Mouse (Mus musculus): Measurements from ENCODE around the gene Galnt13. TPM values are rescaled to one million over a fixed set of nuclear protein-coding genes. Genes with fewer than 3 reads are reported as not detected.

Gene Galnt13
- polyA plus RNA-seq, 1 experiment from 2014 or later, result 1.7 TPM

- WGBS, result 8% methylated on average over 2 of the region's 2 CpGs
- ATAC-seq (peak; percentile 86), DNase-seq (ENCODE audit: low spot score) (peak; percentile 69)
- Histone ChIP-seq H3K9ac (ENCODE audit: low read length) (no peak overlapping the region), H3K4me2 (ENCODE audit: low read length) (no peak overlapping the region), H3K36me3 (ENCODE audit: control insufficient read depth, insufficient read depth, low read length) (no peaks in the 10 kb centered on the region), H3K9me3 (replicated peaks; ENCODE audit: control insufficient read depth, low read length) (no peaks in the 10 kb centered on the region), H3K4me1 (ENCODE audit: control insufficient read depth, insufficient read depth, low read length) (0 out of 2 replicates have a peak, but pooled peaks cover 3% of the 10 kb centered on the region), H3K4me3 (ENCODE audit: low read depth, low read length) (no peak overlapping the region), H3K27ac (ENCODE audit: low read depth, low read length) (no peak overlapping the region), H3K27me3 (replicated peaks; ENCODE audit: control insufficient read depth, insufficient read depth, low read length) (no peaks in the 10 kb centered on the region)
Measured at GRCm38 (mm10) chr2:54813670-54814256, 377.6 kb downstream of the Galnt13 start.

- no peak for ATAC-seq
- 48% methylated on average over 1 of the region's 1 CpGs for WGBS
- no peak overlapping the region for H3K4me3 ChIP-seq (ENCODE audit: low read depth, low read length)
- no peaks in the 10 kb centered on the region for H3K9me3 ChIP-seq (replicated peaks; ENCODE audit: control insufficient read depth, low read length)
- no peaks in the 10 kb centered on the region for H3K4me1 ChIP-seq (ENCODE audit: control insufficient read depth, insufficient read depth, low read length)
- DNase-seq (ENCODE audit: low spot score), result no peak
- no peak overlapping the region for H3K27ac ChIP-seq (ENCODE audit: low read depth, low read length)
- no peak overlapping the region for H3K9ac ChIP-seq (ENCODE audit: low read length)
- no peak overlapping the region for H3K4me2 ChIP-seq (ENCODE audit: low read length)
- H3K27me3 ChIP-seq (replicated peaks; ENCODE audit: control insufficient read depth, insufficient read depth, low read length), result no peaks in the 10 kb centered on the region
- no peaks in the 10 kb centered on the region for H3K36me3 ChIP-seq (ENCODE audit: control insufficient read depth, insufficient read depth, low read length)
Measured at GRCm38 (mm10) chr2:54841245-54841644, 405.1 kb downstream of the Galnt13 start.

GRCm38 (mm10) chr2:54906282-54907060, 470.4 kb downstream of the Galnt13 start:
- H3K9ac ChIP-seq (ENCODE audit: low read length), result no peak overlapping the region

GRCm38 (mm10) chr2:54915088-54915670, 479.1 kb downstream of the Galnt13 start:
- H3K36me3 ChIP-seq (ENCODE audit: control insufficient read depth, insufficient read depth, low read length), result no peaks in the 10 kb centered on the region
- no peaks in the 10 kb centered on the region for H3K9me3 ChIP-seq (replicated peaks; ENCODE audit: control insufficient read depth, low read length)
- ATAC-seq (no peak), DNase-seq (ENCODE audit: low spot score) (no peak)
- no peak overlapping the region for H3K4me2 ChIP-seq (ENCODE audit: low read length)
- no peak overlapping the region for H3K4me3 ChIP-seq (ENCODE audit: low read depth, low read length)
- H3K27me3 ChIP-seq (replicated peaks; ENCODE audit: control insufficient read depth, insufficient read depth, low read length), result no peaks in the 10 kb centered on the region
- H3K9ac ChIP-seq (ENCODE audit: low read length), result no peak overlapping the region
- H3K27ac ChIP-seq (ENCODE audit: low read depth, low read length), result no peak overlapping the region
- H3K4me1 ChIP-seq (ENCODE audit: control insufficient read depth, insufficient read depth, low read length), result no peaks in the 10 kb centered on the region
- WGBS, result 92% methylated on average over 1 of the region's 1 CpGs

More at GRCm38 (mm10) chr2:54906282-54907060, 470.4 kb downstream of the Galnt13 start:
- 84% methylated on average over 7 of the region's 7 CpGs for WGBS
- Histone ChIP-seq H3K4me1 (ENCODE audit: control insufficient read depth, insufficient read depth, low read length) (no peaks in the 10 kb centered on the region), H3K4me3 (ENCODE audit: low read depth, low read length) (no peak overlapping the region), H3K36me3 (ENCODE audit: control insufficient read depth, insufficient read depth, low read length) (no peaks in the 10 kb centered on the region), H3K4me2 (ENCODE audit: low read length) (no peak overlapping the region), H3K9me3 (replicated peaks; ENCODE audit: control insufficient read depth, low read length) (no peaks in the 10 kb centered on the region), H3K27me3 (replicated peaks; ENCODE audit: control insufficient read depth, insufficient read depth, low read length) (no peaks in the 10 kb centered on the region), H3K27ac (ENCODE audit: low read depth, low read length) (no peak overlapping the region)
- ATAC-seq (no peak), DNase-seq (ENCODE audit: low spot score) (peak; percentile 16)

GRCm38 (mm10) chr2:54936369-54936768, 500.3 kb downstream of the Galnt13 start:
- ATAC-seq, result no peak
- DNase-seq (ENCODE audit: low spot score), result no peak
- Histone ChIP-seq H3K9me3 (replicated peaks; ENCODE audit: control insufficient read depth, low read length) (no peaks in the 10 kb centered on the region), H3K27ac (ENCODE audit: low read depth, low read length) (no peak overlapping the region), H3K4me2 (ENCODE audit: low read length) (no peak overlapping the region), H3K27me3 (replicated peaks; ENCODE audit: control insufficient read depth, insufficient read depth, low read length) (no peaks in the 10 kb centered on the region), H3K36me3 (ENCODE audit: control insufficient read depth, insufficient read depth, low read length) (no peaks in the 10 kb centered on the region), H3K4me1 (ENCODE audit: control insufficient read depth, insufficient read depth, low read length) (no peaks in the 10 kb centered on the region), H3K4me3 (ENCODE audit: low read depth, low read length) (no peak overlapping the region), H3K9ac (ENCODE audit: low read length) (no peak overlapping the region)
- 91% methylated on average over 3 of the region's 3 CpGs for WGBS

- H3K4me2 ChIP-seq (ENCODE audit: low read length), result no peak overlapping the region
- no peak overlapping the region for H3K27ac ChIP-seq (ENCODE audit: low read depth, low read length)
- H3K36me3 ChIP-seq (ENCODE audit: control insufficient read depth, insufficient read depth, low read length), result no peaks in the 10 kb centered on the region
- no peaks in the 10 kb centered on the region for H3K9me3 ChIP-seq (replicated peaks; ENCODE audit: control insufficient read depth, low read length)
- DNase-seq (ENCODE audit: low spot score) (no peak), ATAC-seq (no peak)
- H3K9ac ChIP-seq (ENCODE audit: low read length), result no peak overlapping the region
- no peaks in the 10 kb centered on the region for H3K4me1 ChIP-seq (ENCODE audit: control insufficient read depth, insufficient read depth, low read length)
- H3K4me3 ChIP-seq (ENCODE audit: low read depth, low read length), result no peak overlapping the region
- no peaks in the 10 kb centered on the region for H3K27me3 ChIP-seq (replicated peaks; ENCODE audit: control insufficient read depth, insufficient read depth, low read length)
Measured at GRCm38 (mm10) chr2:54937306-54937705, 501.2 kb downstream of the Galnt13 start.

GRCm38 (mm10) chr2:54938075-54938474, 502.0 kb downstream of the Galnt13 start:
- DNase-seq (ENCODE audit: low spot score) (no peak), ATAC-seq (no peak)
- Histone ChIP-seq H3K9me3 (replicated peaks; ENCODE audit: control insufficient read depth, low read length) (no peaks in the 10 kb centered on the region), H3K4me3 (ENCODE audit: low read depth, low read length) (no peak overlapping the region), H3K27ac (ENCODE audit: low read depth, low read length) (no peak overlapping the region), H3K9ac (ENCODE audit: low read length) (no peak overlapping the region), H3K36me3 (ENCODE audit: control insufficient read depth, insufficient read depth, low read length) (no peaks in the 10 kb centered on the region), H3K4me2 (ENCODE audit: low read length) (no peak overlapping the region), H3K27me3 (replicated peaks; ENCODE audit: control insufficient read depth, insufficient read depth, low read length) (no peaks in the 10 kb centered on the region), H3K4me1 (ENCODE audit: control insufficient read depth, insufficient read depth, low read length) (no peaks in the 10 kb centered on the region)

- WGBS, result 78% methylated on average over 1 of the region's 1 CpGs
- no peaks in the 10 kb centered on the region for H3K36me3 ChIP-seq (ENCODE audit: control insufficient read depth, insufficient read depth, low read length)
- DNase-seq (ENCODE audit: low spot score), result peak; percentile 4
- no peak overlapping the region for H3K4me2 ChIP-seq (ENCODE audit: low read length)
- H3K4me1 ChIP-seq (ENCODE audit: control insufficient read depth, insufficient read depth, low read length), result no peaks in the 10 kb centered on the region
- H3K27ac ChIP-seq (ENCODE audit: low read depth, low read length), result no peak overlapping the region
- no peaks in the 10 kb centered on the region for H3K27me3 ChIP-seq (replicated peaks; ENCODE audit: control insufficient read depth, insufficient read depth, low read length)
- no peak overlapping the region for H3K4me3 ChIP-seq (ENCODE audit: low read depth, low read length)
- peak; percentile 58 for ATAC-seq
- H3K9ac ChIP-seq (ENCODE audit: low read length), result no peak overlapping the region
- no peaks in the 10 kb centered on the region for H3K9me3 ChIP-seq (replicated peaks; ENCODE audit: control insufficient read depth, low read length)
Measured at GRCm38 (mm10) chr2:54943386-54943785, 507.3 kb downstream of the Galnt13 start.

GRCm38 (mm10) chr2:54983839-54984238, 547.7 kb downstream of the Galnt13 start:
- no peaks in the 10 kb centered on the region for H3K36me3 ChIP-seq (ENCODE audit: control insufficient read depth, insufficient read depth, low read length)
- H3K27me3 ChIP-seq (replicated peaks; ENCODE audit: control insufficient read depth, insufficient read depth, low read length), result no peaks in the 10 kb centered on the region
- no peak overlapping the region for H3K27ac ChIP-seq (ENCODE audit: low read depth, low read length)
- DNase-seq (ENCODE audit: low spot score) (peak; percentile 29), ATAC-seq (peak; percentile 62)
- H3K9ac ChIP-seq (ENCODE audit: low read length), result no peak overlapping the region
- H3K4me1 ChIP-seq (ENCODE audit: control insufficient read depth, insufficient read depth, low read length), result no peaks in the 10 kb centered on the region
- no peak overlapping the region for H3K4me3 ChIP-seq (ENCODE audit: low read depth, low read length)
- H3K9me3 ChIP-seq (replicated peaks; ENCODE audit: control insufficient read depth, low read length), result no peaks in the 10 kb centered on the region
- no peak overlapping the region for H3K4me2 ChIP-seq (ENCODE audit: low read length)
- 83% methylated on average over 1 of the region's 1 CpGs for WGBS
